Mouse (Mus musculus): Measurements from ENCODE around the gene Arsb. TPM values are rescaled to one million over a fixed set of nuclear protein-coding genes. Genes with fewer than 3 reads are reported as not detected.
A peak's percentile ranks its signal among the peaks of the same experiment; 100 is the strongest.

Gene Arsb
- polyA plus RNA-seq, 1 experiment = 21.8 TPM

- Histone ChIP-seq H3K4me1 (ENCODE audit: control insufficient read depth, insufficient read depth, low read length) (no peaks in the 10 kb centered on the region), H3K4me3 (ENCODE audit: insufficient read depth, low read length) (no peak overlapping the region), H3K27ac (ENCODE audit: insufficient read depth, low read depth, low read length) (no peak overlapping the region)
- TF ChIP-seq POLR2A (IDR thresholded peaks at IDR 0.05; ENCODE audit: borderline replicate concordance, low read depth, low read length) (no peak), CTCF (IDR thresholded peaks at IDR 0.05; ENCODE audit: low read depth, low read length) (no peak)
Measured at GRCm38 (mm10) chr13:93912326-93912915, 141.0 kb downstream of the Arsb start.

DNA sequence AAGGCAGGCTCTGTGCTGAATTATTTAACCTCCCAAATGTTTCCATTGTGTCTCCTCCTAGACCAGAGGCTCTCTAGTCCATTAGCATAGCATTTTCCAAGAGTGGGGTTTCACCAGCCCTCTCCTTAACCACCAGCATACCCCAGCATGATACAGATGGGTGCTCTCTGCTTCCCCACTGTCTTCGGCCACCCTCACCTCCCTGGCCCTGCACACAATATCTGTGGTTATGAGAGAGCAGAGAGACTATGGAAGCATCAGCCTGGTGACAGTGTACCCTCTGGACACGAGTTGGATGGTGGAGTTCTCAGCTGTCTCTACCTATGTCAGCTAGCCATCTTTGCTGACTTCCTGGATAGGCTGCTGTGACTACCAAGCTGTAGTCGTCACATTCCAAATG, 142.8 kb downstream of the Arsb start:
- no peak overlapping the region for H3K27ac ChIP-seq (ENCODE audit: insufficient read depth, low read depth, low read length)
- no peaks in the 10 kb centered on the region for H3K4me1 ChIP-seq (ENCODE audit: control insufficient read depth, insufficient read depth, low read length)
- H3K4me3 ChIP-seq (ENCODE audit: insufficient read depth, low read length) = no peak overlapping the region
- TF ChIP-seq POLR2A (IDR thresholded peaks at IDR 0.05; ENCODE audit: borderline replicate concordance, low read depth, low read length) (no peak), CTCF (IDR thresholded peaks at IDR 0.05; ENCODE audit: low read depth, low read length) (no peak)

DNA sequence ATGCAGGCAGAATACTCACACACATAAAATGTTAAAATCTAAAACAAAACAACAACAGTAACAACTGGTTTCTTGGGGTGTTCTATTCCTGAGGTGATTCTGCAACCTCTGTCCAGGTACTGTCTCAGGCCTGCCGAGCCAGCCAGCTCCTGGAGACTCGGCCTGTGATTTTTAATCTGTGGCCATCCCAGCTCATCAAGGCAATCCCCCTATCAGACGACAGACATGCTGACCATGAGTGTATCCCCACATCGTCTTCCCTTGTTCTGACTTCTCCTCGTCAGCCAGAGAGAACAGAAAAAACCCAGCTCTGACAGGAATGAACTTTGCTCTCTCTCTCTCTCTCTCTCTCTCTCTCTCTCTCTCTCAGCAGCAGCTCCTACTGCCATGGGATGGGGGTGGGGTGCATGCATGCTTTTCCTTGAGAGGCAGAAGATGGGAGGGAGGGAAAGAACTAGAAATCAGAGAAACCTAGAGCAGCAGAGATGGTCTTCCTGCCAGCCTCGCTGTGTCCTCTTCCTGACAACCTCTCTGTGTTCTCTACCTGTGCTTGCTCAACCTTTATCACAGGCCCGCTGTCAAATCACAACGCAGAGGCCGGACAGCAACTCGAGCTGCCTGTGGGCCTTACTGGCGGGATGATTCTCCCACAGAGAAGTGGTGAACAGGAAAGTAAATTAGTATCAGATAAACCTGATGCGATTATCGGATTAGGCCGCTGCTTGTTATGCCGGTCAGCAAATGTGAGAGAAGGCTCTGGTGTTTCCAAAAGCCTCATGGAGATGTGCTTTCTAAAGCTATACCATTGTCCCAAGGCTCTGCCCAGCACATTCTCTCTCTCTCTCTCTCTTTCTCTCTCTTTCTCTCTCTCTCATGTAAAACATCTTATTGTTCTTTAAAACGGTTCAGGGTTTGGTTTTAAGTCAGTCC, 144.5 kb downstream of the Arsb start:
- Histone ChIP-seq H3K27ac (ENCODE audit: insufficient read depth, low read depth, low read length) (no peak overlapping the region), H3K4me3 (ENCODE audit: insufficient read depth, low read length) (no peak overlapping the region), H3K4me1 (ENCODE audit: control insufficient read depth, insufficient read depth, low read length) (no peaks in the 10 kb centered on the region)
- no peak for TF ChIP-seq POLR2A (IDR thresholded peaks at IDR 0.05; ENCODE audit: borderline replicate concordance, low read depth, low read length)
- TF ChIP-seq CTCF (IDR thresholded peaks at IDR 0.05; ENCODE audit: low read depth, low read length) = no peak

- Histone ChIP-seq H3K4me3 (ENCODE audit: insufficient read depth, low read length) (no peak overlapping the region), H3K27ac (ENCODE audit: insufficient read depth, low read depth, low read length) (no peak overlapping the region), H3K4me1 (ENCODE audit: control insufficient read depth, insufficient read depth, low read length) (peaks cover 25% of the 10 kb centered on the region)
- TF ChIP-seq POLR2A (IDR thresholded peaks at IDR 0.05; ENCODE audit: borderline replicate concordance, low read depth, low read length) (no peak), CTCF (IDR thresholded peaks at IDR 0.05; ENCODE audit: low read depth, low read length) (no peak)
Measured at GRCm38 (mm10) chr13:93919536-93919935, 148.1 kb downstream of the Arsb start.

DNA sequence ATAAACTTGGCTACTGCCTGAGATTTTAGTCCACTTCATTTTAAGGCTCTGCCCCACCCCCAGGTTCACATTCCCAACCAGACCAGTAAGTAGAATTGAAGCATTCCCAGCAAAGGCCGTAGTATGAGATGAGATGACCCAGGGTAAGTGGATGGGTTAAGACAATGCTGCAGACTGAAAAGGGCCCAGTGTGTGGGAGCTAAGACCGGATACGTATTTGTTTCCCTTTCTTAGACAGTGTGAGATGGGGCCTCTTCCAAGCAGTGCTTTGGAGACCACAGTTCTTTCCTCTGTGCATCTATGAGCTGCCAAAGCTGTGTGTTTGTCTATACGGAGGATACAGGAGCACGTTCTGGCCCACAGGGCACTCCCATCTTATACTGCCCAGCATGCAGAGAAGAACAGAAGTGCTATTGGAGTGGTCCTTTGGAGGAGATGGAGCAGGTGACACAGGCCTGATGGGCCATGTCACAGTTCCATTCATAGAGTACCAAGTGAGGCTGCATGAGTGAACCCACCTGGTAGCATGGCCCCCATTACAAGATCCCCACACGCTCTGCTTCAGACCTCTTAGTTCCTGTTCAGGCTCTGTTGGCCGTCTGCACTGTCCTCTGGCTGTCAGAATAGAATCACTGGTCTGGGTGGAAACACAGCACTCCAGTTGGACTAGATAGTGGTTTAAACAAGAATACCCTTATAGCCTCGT, 148.8 kb downstream of the Arsb start:
- TF ChIP-seq POLR2A (IDR thresholded peaks at IDR 0.05; ENCODE audit: borderline replicate concordance, low read depth, low read length) (no peak), CTCF (IDR thresholded peaks at IDR 0.05; ENCODE audit: low read depth, low read length) (no peak)
- Histone ChIP-seq H3K27ac (ENCODE audit: insufficient read depth, low read depth, low read length) (no peak overlapping the region), H3K4me3 (ENCODE audit: insufficient read depth, low read length) (no peak overlapping the region), H3K4me1 (ENCODE audit: control insufficient read depth, insufficient read depth, low read length) (peaks cover 30% of the 10 kb centered on the region)

DNA sequence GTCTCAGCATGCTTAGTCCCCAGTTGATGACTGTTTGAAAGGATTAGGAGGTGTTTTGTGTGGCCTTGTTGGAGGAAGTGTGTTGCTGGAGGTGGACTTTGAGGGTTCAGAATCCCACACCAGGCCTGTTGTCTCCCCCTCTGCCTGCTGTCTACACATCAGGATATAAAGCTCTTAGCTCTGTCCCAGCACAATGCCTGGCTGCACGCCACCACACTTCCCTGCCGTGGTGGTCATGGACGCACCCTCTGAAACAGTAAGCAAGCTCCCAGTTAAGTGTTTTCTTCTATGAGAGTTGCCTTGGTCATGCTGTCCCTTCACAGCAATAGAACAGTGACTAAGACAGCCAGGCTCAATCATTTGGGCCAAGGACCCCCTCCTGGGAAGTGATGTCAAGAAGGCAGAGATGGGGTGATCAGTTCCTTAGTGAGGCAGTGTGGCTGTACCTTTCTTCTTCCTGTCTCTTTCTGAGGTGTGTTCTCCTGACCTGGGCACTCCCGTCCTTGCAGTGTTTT, 149.4 kb downstream of the Arsb start:
- Histone ChIP-seq H3K4me1 (ENCODE audit: control insufficient read depth, insufficient read depth, low read length) (peaks cover 35% of the 10 kb centered on the region), H3K27ac (ENCODE audit: insufficient read depth, low read depth, low read length) (no peak overlapping the region), H3K4me3 (ENCODE audit: insufficient read depth, low read length) (no peak overlapping the region)
- TF ChIP-seq POLR2A (IDR thresholded peaks at IDR 0.05; ENCODE audit: borderline replicate concordance, low read depth, low read length) (no peak), CTCF (IDR thresholded peaks at IDR 0.05; ENCODE audit: low read depth, low read length) (no peak)

DNA sequence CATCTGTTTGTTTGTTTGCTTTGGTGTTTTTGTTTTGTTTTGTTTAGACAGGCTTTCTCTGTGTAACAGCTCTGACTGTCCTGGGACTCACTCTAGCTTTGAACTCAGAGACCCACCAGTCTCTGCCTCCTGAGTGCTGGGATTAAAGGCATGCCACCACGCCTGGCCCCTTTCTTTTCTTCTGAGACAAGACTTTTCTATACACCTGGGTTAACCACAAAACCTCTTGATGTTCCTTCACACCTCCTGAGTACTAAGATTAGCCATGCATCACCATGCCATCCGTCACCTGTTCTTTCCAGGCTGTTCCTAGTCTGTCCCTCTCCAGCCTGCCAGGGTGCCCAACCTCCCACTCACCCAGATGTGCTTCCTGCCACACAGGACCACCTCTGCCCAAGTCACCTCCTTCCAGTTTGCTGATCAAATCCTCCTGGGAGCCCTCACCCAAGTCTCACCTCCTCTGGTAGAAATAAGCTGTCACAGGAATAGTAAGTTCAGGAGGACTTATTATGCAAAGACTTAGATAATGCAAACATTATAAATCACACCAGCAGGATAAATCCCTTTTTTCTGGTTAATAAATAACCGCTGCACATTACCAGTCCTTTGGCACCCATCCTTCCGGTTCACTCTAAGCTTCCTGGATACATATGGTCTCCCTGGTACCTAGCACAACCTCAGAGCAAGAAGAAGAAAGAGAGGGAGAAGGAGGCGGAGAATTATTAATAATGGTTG, 150.6 kb downstream of the Arsb start:
- no peak for TF ChIP-seq POLR2A (IDR thresholded peaks at IDR 0.05; ENCODE audit: borderline replicate concordance, low read depth, low read length)
- TF ChIP-seq CTCF (IDR thresholded peaks at IDR 0.05; ENCODE audit: low read depth, low read length) = no peak
- Histone ChIP-seq H3K4me1 (ENCODE audit: control insufficient read depth, insufficient read depth, low read length) (peaks cover 35% of the 10 kb centered on the region), H3K27ac (ENCODE audit: insufficient read depth, low read depth, low read length) (peak overlapping the region; percentile 39), H3K4me3 (ENCODE audit: insufficient read depth, low read length) (no peak overlapping the region)

- Histone ChIP-seq H3K4me1 (ENCODE audit: control insufficient read depth, insufficient read depth, low read length) (peaks cover 35% of the 10 kb centered on the region), H3K27ac (ENCODE audit: insufficient read depth, low read depth, low read length) (peak overlapping the region; percentile 66), H3K4me3 (ENCODE audit: insufficient read depth, low read length) (no peak overlapping the region)
- no peak for TF ChIP-seq CTCF (IDR thresholded peaks at IDR 0.05; ENCODE audit: low read depth, low read length)
- no peak for TF ChIP-seq POLR2A (IDR thresholded peaks at IDR 0.05; ENCODE audit: borderline replicate concordance, low read depth, low read length)
Measured at GRCm38 (mm10) chr13:93922566-93922910, 151.1 kb downstream of the Arsb start.

- Histone ChIP-seq H3K27ac (ENCODE audit: insufficient read depth, low read depth, low read length) (peak overlapping the region; percentile 57), H3K4me1 (ENCODE audit: control insufficient read depth, insufficient read depth, low read length) (peaks cover 35% of the 10 kb centered on the region), H3K4me3 (ENCODE audit: insufficient read depth, low read length) (no peak overlapping the region)
- TF ChIP-seq CTCF (IDR thresholded peaks at IDR 0.05; ENCODE audit: low read depth, low read length) = no peak
- no peak for TF ChIP-seq POLR2A (IDR thresholded peaks at IDR 0.05; ENCODE audit: borderline replicate concordance, low read depth, low read length)
Measured at GRCm38 (mm10) chr13:93924735-93925432, 153.5 kb downstream of the Arsb start.
